Mouse (Mus musculus): Measurements from ENCODE around the gene Pdrg1.

Gene Pdrg1

DNA sequence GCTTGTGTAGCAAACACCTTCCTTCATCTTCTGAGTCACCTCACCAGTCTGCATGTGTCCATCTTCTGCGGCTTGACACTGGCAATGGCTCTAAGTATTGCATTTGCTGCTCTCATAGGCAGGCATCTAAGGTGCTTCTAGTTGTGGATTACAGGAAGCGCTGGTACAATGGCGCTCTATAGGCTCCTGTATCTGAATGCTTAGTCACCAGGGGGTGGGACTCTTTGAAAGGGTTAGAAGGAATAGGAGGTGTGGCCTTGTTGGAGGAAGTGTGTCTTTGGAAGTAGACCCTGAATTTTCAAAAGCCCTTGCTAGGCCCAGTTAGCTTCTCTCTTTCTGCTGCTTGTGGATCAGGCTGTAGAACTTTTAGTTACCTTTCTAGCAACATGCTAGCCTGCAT is 5.9 kb upstream of the Pdrg1 start:
- Histone ChIP-seq H3K4me3 (replicated peaks; ENCODE audit: low read length) (no peak overlapping the region), H3K27me3 (ENCODE audit: insufficient read depth, low read length) (peaks cover 42% of the 10 kb centered on the region), H3K4me1 (replicated peaks; ENCODE audit: low read depth, low read length) (peaks cover 22% of the 10 kb centered on the region), H3K36me3 (ENCODE audit: insufficient read depth, low read length) (no peaks in the 10 kb centered on the region), H3K9me3 (ENCODE audit: low read length) (no peaks in the 10 kb centered on the region)
- TF ChIP-seq POU5F1 (IDR thresholded peaks at IDR 0.05; ENCODE audit: borderline replicate concordance, low read length) (no peak), NANOG (IDR thresholded peaks at IDR 0.05; ENCODE audit: borderline replicate concordance, low read length) (no peak), CTCF (conservative IDR thresholded peaks at IDR 0.05; ENCODE audit: low read length) (no peak)

DNA sequence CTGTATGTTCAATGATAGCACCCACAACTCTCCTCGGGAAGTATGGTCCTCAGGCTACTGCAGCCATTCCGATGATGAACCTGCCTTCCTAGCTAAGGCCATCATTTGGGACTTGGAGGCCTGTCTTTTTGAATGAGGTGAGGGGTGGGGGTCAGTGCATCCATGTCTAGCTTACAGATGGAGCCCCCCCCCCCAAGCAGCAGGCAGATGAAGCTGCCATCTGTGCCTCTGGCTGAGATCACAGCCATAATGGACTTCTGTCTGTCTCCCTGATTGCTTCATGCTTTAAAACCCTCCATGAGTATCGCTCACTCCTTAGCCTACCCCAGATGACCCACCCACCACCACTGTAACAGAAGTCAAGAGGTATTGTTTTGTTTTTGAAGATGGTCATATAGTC is 4.1 kb upstream of the Pdrg1 start:
- no peak overlapping the region for H3K4me3 ChIP-seq (replicated peaks; ENCODE audit: low read length)
- no peaks in the 10 kb centered on the region for H3K9me3 ChIP-seq (ENCODE audit: low read length)
- peaks cover 31% of the 10 kb centered on the region for H3K4me1 ChIP-seq (replicated peaks; ENCODE audit: low read depth, low read length)
- TF ChIP-seq POU5F1 (IDR thresholded peaks at IDR 0.05; ENCODE audit: borderline replicate concordance, low read length) = no peak
- no peak for TF ChIP-seq NANOG (IDR thresholded peaks at IDR 0.05; ENCODE audit: borderline replicate concordance, low read length)
- TF ChIP-seq CTCF (conservative IDR thresholded peaks at IDR 0.05; ENCODE audit: low read length) = no peak
- H3K27me3 ChIP-seq (ENCODE audit: insufficient read depth, low read length) = peaks cover 38% of the 10 kb centered on the region
- no peaks in the 10 kb centered on the region for H3K36me3 ChIP-seq (ENCODE audit: insufficient read depth, low read length)

DNA sequence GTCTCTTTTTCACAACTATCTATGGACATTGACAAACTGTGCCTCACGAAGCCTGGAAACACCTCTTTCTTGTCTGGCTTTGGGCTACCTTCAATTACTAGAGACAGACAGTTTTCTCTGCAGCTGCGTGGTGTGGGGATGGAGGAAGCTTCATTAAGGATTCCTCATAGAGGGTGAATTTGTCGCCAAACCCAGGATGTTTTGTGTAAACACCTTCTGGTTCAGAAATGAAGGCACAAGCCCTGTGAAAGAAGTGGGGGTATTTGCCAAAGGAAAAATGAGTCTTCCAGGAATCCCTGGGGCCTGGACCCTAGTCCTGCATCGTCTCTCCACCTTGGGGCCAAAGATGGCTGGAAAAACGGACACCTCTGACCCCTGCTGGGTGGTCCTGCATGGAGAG is 1.6 kb upstream of the Pdrg1 start:
- Histone ChIP-seq H3K27me3 (ENCODE audit: insufficient read depth, low read length) (peaks cover 34% of the 10 kb centered on the region), H3K36me3 (ENCODE audit: insufficient read depth, low read length) (peaks cover 24% of the 10 kb centered on the region), H3K4me1 (replicated peaks; ENCODE audit: low read depth, low read length) (peaks cover 41% of the 10 kb centered on the region), H3K4me3 (replicated peaks; ENCODE audit: low read length) (no peak overlapping the region), H3K9me3 (ENCODE audit: low read length) (no peaks in the 10 kb centered on the region)
- TF ChIP-seq CTCF (conservative IDR thresholded peaks at IDR 0.05; ENCODE audit: low read length) (no peak), NANOG (IDR thresholded peaks at IDR 0.05; ENCODE audit: borderline replicate concordance, low read length) (no peak), POU5F1 (IDR thresholded peaks at IDR 0.05; ENCODE audit: borderline replicate concordance, low read length) (no peak)

DNA sequence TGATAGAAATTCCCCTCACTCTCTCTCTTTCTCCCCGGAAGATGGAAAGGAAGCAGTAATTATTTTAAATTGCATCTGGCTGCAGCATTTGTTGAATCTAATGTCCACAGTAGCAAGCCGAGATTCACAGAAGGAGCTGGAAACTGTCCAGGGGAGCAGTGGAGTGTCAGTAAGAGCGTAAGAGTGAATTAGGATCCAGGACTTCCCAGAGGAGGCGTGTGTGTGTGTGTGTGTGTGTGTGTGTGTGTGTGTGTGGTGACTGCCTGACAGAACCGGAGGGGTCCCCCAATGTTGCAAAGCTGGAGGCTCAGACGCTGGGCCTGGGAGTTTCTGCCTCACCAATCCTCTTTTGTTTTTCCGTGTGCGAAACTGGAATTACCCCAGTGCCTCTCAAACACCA is 577 bp upstream of the Pdrg1 start:
- peaks cover 34% of the 10 kb centered on the region for H3K36me3 ChIP-seq (ENCODE audit: insufficient read depth, low read length)
- TF ChIP-seq CTCF (conservative IDR thresholded peaks at IDR 0.05; ENCODE audit: low read length) (no peak), NANOG (IDR thresholded peaks at IDR 0.05; ENCODE audit: borderline replicate concordance, low read length) (no peak), POU5F1 (IDR thresholded peaks at IDR 0.05; ENCODE audit: borderline replicate concordance, low read length) (no peak)
- H3K9me3 ChIP-seq (ENCODE audit: low read length) = no peaks in the 10 kb centered on the region
- peaks cover 34% of the 10 kb centered on the region for H3K27me3 ChIP-seq (ENCODE audit: insufficient read depth, low read length)
- no peak overlapping the region for H3K4me3 ChIP-seq (replicated peaks; ENCODE audit: low read length)
- H3K4me1 ChIP-seq (replicated peaks; ENCODE audit: low read depth, low read length) = peaks cover 38% of the 10 kb centered on the region

DNA sequence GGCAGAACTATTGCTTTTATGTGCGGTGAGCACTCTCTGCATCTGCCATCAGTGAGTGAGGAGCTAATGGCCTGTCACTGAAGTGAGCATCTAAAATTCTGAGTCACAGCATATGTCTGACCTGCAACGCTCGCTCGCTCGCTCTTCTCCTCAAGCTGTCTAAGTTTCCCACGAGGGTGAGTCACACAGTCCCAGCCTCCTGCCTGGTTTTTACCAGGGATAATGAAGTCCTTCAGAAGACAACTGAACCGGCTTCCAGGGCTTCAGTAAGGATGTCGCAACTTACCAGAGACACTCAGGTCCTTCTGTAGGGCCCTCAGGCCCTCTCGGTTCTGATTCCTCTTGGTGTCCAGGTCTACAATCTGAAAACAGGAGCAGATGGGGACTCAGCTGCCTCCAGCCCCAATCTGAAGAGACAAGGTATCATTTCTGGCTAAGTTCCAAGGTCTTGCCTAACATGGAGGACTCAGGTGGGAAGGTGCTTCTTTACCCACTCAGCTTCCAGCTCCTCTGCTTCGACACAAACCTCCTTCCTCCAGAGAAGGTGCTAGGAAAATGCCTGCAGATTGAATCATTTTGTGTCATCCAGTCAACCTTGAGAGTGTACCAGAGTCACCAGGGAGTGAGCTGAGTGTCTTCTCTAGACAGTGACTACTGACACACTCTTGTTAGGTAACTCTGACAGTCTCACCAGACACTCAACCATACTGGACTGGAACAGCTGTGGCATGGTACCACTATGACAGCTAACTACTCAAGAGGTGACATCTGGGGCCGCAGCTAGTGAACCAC is 1.3 kb downstream of the Pdrg1 start:
- TF ChIP-seq NANOG (IDR thresholded peaks at IDR 0.05; ENCODE audit: borderline replicate concordance, low read length) = no peak
- no peak for TF ChIP-seq CTCF (conservative IDR thresholded peaks at IDR 0.05; ENCODE audit: low read length)
- TF ChIP-seq POU5F1 (IDR thresholded peaks at IDR 0.05; ENCODE audit: borderline replicate concordance, low read length) = no peak
- H3K36me3 ChIP-seq (ENCODE audit: insufficient read depth, low read length) = peaks cover 53% of the 10 kb centered on the region
- H3K27me3 ChIP-seq (ENCODE audit: insufficient read depth, low read length) = peaks cover 21% of the 10 kb centered on the region
- no peaks in the 10 kb centered on the region for H3K9me3 ChIP-seq (ENCODE audit: low read length)
- peaks cover 47% of the 10 kb centered on the region for H3K4me1 ChIP-seq (replicated peaks; ENCODE audit: low read depth, low read length)
- H3K4me3 ChIP-seq (replicated peaks; ENCODE audit: low read length) = peak overlapping the region; percentile 95

DNA sequence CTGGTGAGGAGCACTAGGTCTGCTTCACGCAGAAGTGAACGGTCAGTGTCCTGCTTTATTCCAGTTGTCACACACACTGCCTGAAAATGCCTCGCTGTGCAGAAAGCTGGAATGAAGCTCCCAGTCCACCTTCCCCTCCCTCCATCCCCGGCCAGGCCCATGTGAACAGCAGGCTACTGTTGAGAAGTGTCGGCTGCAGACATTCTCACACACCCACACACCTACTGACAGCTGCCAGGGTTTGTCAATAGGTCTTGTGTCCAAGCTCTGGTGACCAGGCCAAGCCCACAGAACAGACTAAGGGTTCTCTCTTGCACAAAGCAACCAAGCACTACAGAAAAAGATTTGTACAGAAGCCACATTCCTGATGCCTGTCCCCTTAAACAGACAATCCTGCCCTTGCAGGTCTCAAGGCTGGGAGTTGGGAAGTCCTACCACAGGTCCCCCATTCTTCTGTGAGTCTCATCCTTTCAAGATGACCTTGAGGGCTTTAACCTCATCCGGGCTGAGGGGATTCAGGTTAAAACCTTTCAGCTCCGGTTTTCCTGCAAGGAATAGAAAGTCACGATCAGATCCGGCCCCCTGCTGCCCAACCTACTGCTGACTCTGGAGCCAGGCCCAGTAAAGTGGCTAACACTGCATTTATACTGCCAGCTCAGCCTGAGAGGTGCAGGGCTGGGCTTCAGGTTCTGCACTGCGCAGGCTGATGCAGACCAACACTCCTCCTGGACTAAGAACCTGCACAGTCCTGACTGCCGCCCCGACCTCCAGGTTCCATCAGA is 5.8 kb downstream of the Pdrg1 start:
- no peak for TF ChIP-seq CTCF (conservative IDR thresholded peaks at IDR 0.05; ENCODE audit: low read length)
- TF ChIP-seq POU5F1 (IDR thresholded peaks at IDR 0.05; ENCODE audit: borderline replicate concordance, low read length) = no peak
- TF ChIP-seq NANOG (IDR thresholded peaks at IDR 0.05; ENCODE audit: borderline replicate concordance, low read length) = no peak
- Histone ChIP-seq H3K4me1 (replicated peaks; ENCODE audit: low read depth, low read length) (peaks cover 42% of the 10 kb centered on the region), H3K9me3 (ENCODE audit: low read length) (no peaks in the 10 kb centered on the region)

DNA sequence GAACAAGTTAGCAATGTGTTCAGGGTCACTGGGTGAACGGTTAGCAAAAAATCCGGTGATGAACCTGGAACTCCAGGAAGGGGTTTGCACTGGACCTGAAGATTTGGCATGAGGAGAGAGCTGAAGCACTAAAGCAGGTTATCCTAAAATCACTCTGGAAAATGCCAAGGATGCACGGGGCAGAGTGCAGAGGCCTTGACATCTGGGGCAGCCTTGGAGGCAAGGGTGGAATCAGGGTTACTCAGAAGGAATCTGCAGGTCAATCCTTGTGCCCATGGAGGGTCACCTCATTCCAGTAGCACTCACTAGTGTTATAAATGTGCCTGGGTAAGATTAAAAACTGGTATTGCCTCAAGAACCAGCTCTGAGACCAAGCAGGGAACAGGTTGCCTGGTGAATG is 9.2 kb downstream of the Pdrg1 start:
- H3K36me3 ChIP-seq (ENCODE audit: insufficient read depth, low read length) = peaks cover 53% of the 10 kb centered on the region
- H3K9me3 ChIP-seq (ENCODE audit: low read length) = peaks cover 5% of the 10 kb centered on the region
- no peak overlapping the region for H3K4me3 ChIP-seq (replicated peaks; ENCODE audit: low read length)
- H3K4me1 ChIP-seq (replicated peaks; ENCODE audit: low read depth, low read length) = peaks cover 27% of the 10 kb centered on the region
- H3K27me3 ChIP-seq (ENCODE audit: insufficient read depth, low read length) = peaks cover 10% of the 10 kb centered on the region
- TF ChIP-seq CTCF (conservative IDR thresholded peaks at IDR 0.05; ENCODE audit: low read length) = no peak
- no peak for TF ChIP-seq NANOG (IDR thresholded peaks at IDR 0.05; ENCODE audit: borderline replicate concordance, low read length)
- no peak for TF ChIP-seq POU5F1 (IDR thresholded peaks at IDR 0.05; ENCODE audit: borderline replicate concordance, low read length)

More for the DNA sequence above, 5.8 kb downstream of the Pdrg1 start:
- peaks cover 85% of the 10 kb centered on the region for H3K36me3 ChIP-seq (ENCODE audit: insufficient read depth, low read length)
- 0 out of 2 replicates have a peak overlapping the region, but pooled peaks have one; percentile 17 for H3K4me3 ChIP-seq (replicated peaks; ENCODE audit: low read length)
- H3K27me3 ChIP-seq (ENCODE audit: insufficient read depth, low read length) = no peaks in the 10 kb centered on the region

DNA sequence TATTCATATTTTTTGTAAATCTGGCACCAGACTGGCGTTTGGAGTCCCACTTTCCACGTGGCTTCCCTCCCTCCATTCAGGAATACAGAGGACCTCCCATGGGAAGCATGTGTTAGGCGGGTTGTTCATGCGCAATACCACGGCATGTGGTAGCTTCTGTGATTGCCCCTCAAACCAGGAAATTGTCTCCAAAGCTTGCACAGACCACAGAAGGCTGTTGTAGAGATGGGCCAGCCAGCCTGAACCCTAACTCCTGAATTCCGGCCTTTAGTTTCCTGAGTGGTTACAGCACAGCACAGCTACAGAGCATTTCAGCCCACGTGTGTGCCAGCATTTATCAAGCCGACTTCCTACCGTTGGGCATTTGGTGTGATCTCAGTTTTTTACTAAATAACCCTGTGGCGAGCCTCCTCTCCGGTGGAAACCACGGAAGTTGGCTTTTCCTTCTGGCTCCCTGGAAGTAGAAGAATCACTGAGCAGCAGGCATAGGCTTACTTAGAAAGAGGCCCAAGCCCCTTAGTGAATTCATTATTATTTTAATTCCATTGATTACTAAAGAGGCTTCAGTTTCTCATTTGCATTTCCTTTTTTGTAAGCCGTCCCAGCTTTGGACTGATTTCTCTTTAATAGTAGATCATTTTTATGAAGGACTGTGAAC is 11.4 kb downstream of the Pdrg1 start:
- no peak overlapping the region for H3K4me3 ChIP-seq (replicated peaks; ENCODE audit: low read length)
- H3K9me3 ChIP-seq (ENCODE audit: low read length) = peaks cover 25% of the 10 kb centered on the region
- peaks cover 31% of the 10 kb centered on the region for H3K36me3 ChIP-seq (ENCODE audit: insufficient read depth, low read length)
- TF ChIP-seq NANOG (IDR thresholded peaks at IDR 0.05; ENCODE audit: borderline replicate concordance, low read length) = no peak
- no peak for TF ChIP-seq POU5F1 (IDR thresholded peaks at IDR 0.05; ENCODE audit: borderline replicate concordance, low read length)
- no peak for TF ChIP-seq CTCF (conservative IDR thresholded peaks at IDR 0.05; ENCODE audit: low read length)
- peaks cover 7% of the 10 kb centered on the region for H3K4me1 ChIP-seq (replicated peaks; ENCODE audit: low read depth, low read length)
- peaks cover 10% of the 10 kb centered on the region for H3K27me3 ChIP-seq (ENCODE audit: insufficient read depth, low read length)

Data from E14TG2a.4 (cell line).